Comparison of ENCODE assay signal across 26 mouse cellular contexts in genomic region chr2:5036411-5037076, GRCm38 (mm10). TPM values are rescaled to one million over a fixed set of nuclear protein-coding genes. Genes with fewer than 3 reads are reported as not detected.
DNase-seq lines count a peak whose midpoint lies in the region; ATAC-seq and TF ChIP-seq lines count a peak whose summit lies in the region.
"Had no signal": no experiment of that assay in that cellular context is flagged by ENCODE, and none has a peak within 500 bp of the region (broad histone marks: within the 10 kb centered on the region; RNA-seq: fewer than 3 reads in every experiment).

No protein-coding gene starts in this region.

- peaks cover 16% of the 10 kb centered on the region for H3K4me1 ChIP-seq in lung, embryonic 15.5 days
- H3K4me1 ChIP-seq in CH12.LX (ENCODE audit: control insufficient read depth in 1 of 2, insufficient read depth in 2 of 2): peaks cover 7 to 49% of the 10 kb centered on the region in 2 experiments
- peaks cover 18% of the 10 kb centered on the region for H3K4me1 ChIP-seq in small intestine, adult 2 months (ENCODE audit: control insufficient read depth, insufficient read depth, insufficient read length, low read length)

- H3K79me2 ChIP-seq in CH12.LX (replicated peaks; ENCODE audit: control insufficient read depth, extremely low read depth, insufficient read depth, poor library complexity, severe bottlenecking): no peaks in the 10 kb centered on the region

- no peak overlapping the region for H3K4me3 ChIP-seq in lung, embryonic 15.5 days
- no peak overlapping the region for H3K4me3 ChIP-seq in CH12.LX (replicated peaks in 1 of 3; ENCODE audit: low read depth in 2 of 3, low read length in 2 of 3, poor library complexity in 1 of 3)
- H3K4me3 ChIP-seq in small intestine, adult 2 months (ENCODE audit: low read depth, low read length): peak overlapping the region; percentile 41
- H3K4me3 ChIP-seq: heart, embryonic 12.5 days; hindbrain, embryonic 13.5 days; midbrain, embryonic 12.5 days; neural tube, embryonic 13.5 days had no signal

- H3K9ac ChIP-seq in lung, embryonic 15.5 days: no peak overlapping the region
- peak overlapping the region; percentile 41 for H3K9ac ChIP-seq in CH12.LX (ENCODE audit: insufficient read depth, low read depth)
- H3K9ac ChIP-seq: heart, embryonic 12.5 days; hindbrain, embryonic 13.5 days; liver, embryonic 14.5 days; midbrain, embryonic 12.5 days; neural tube, embryonic 13.5 days had no signal

- H3K27me3 ChIP-seq in lung, embryonic 15.5 days: no peaks in the 10 kb centered on the region
- H3K27me3 ChIP-seq in CH12.LX (replicated peaks): no peaks in the 10 kb centered on the region
- H3K27me3 ChIP-seq in small intestine, adult 2 months (ENCODE audit: control insufficient read depth, insufficient read depth, low read length): no peaks in the 10 kb centered on the region
- H3K27me3 ChIP-seq: heart, embryonic 12.5 days; hindbrain, embryonic 13.5 days; midbrain, embryonic 12.5 days; neural tube, embryonic 13.5 days had no signal

- H3K27ac ChIP-seq in lung, embryonic 15.5 days: peak overlapping the region; percentile 21
- H3K27ac ChIP-seq in CH12.LX (ENCODE audit: insufficient read depth, low read depth): peak overlapping the region; percentile 28
- H3K27ac ChIP-seq in small intestine, adult 2 months (ENCODE audit: insufficient read depth, low read depth, low read length): 0 out of 2 replicates have a peak overlapping the region, but pooled peaks have one; percentile 33
- H3K27ac ChIP-seq: hindbrain, embryonic 13.5 days; liver, embryonic 14.5 days; midbrain, embryonic 12.5 days; neural tube, embryonic 13.5 days; stomach, postnatal 0 days had no signal

- H3K4me2 ChIP-seq in lung, embryonic 15.5 days: no peak overlapping the region
- H3K4me2 ChIP-seq in CH12.LX (ENCODE audit: insufficient read depth, low read depth, poor library complexity, severe bottlenecking): peak overlapping the region; percentile 77
- H3K4me2 ChIP-seq: heart, embryonic 12.5 days; hindbrain, embryonic 13.5 days; midbrain, embryonic 12.5 days; neural tube, embryonic 13.5 days had no signal

- TF ChIP-seq EP300 in CH12.LX (IDR thresholded peaks at IDR 0.05; ENCODE audit: low read length): peak; percentile 48; the same call in 1 of the 2 replicates

- no peak for TF ChIP-seq CTCF in CH12.LX (conservative IDR thresholded peaks at IDR 0.05 in 1 of 2, IDR thresholded peaks at IDR 0.05 in 1 of 2; ENCODE audit: low read depth in 2 of 2, low read length in 2 of 2)
- TF ChIP-seq CTCF in small intestine, adult 2 months (IDR thresholded peaks at IDR 0.05; ENCODE audit: extremely low read depth, insufficient read length, insufficient replicate concordance, low read depth, low read length): no peak

- DNase-seq in lung, postnatal 14 days: no peak
- DNase-seq in A20 (ENCODE audit: low read depth, low spot score): peak; percentile 89
- DNase-seq in CH12.LX (ENCODE audit: extremely low read depth): peak; percentile 11
- no peak for DNase-seq in left cerebral cortex, postnatal 14 days (ENCODE audit: low spot score in 2 of 2)
- no peak for DNase-seq in right cerebral cortex, adult 2 months (ENCODE audit: low spot score in 2 of 2)
- DNase-seq: adrenal gland, postnatal 10 days; cerebellum, adult 11 months; cerebellum, adult 9-10 months; cerebellum, postnatal 36 days; gastrocnemius, postnatal 14 days; heart, adult 18-20 months; heart, postnatal 4 days; kidney, adult 11 months; kidney, postnatal 14 days; thymus, adult 18-20 months; thymus, postnatal 25 days had no signal

- TF ChIP-seq POLR2A in CH12.LX (IDR thresholded peaks at IDR 0.05; ENCODE audit: low read depth, low read length): no peak
- TF ChIP-seq POLR2A in small intestine, adult 2 months (IDR thresholded peaks at IDR 0.05; ENCODE audit: low read depth, low read length): no peak

- intact Hi-C loops in left cerebral cortex, postnatal 14 days (cut with DNase I): no loop called here

- H3K9me3 ChIP-seq in lung, embryonic 15.5 days: no peaks in the 10 kb centered on the region
- H3K9me3 ChIP-seq in CH12.LX (replicated peaks; ENCODE audit: low read length): no peaks in the 10 kb centered on the region
- H3K9me3 ChIP-seq: G1E; heart, embryonic 12.5 days; hindbrain, embryonic 13.5 days; midbrain, embryonic 12.5 days; neural tube, embryonic 13.5 days had no signal

- TF ChIP-seq RAD21 in CH12.LX (IDR thresholded peaks at IDR 0.05; ENCODE audit: low read depth, low read length): no peak

- no peak for ATAC-seq in lung, embryonic 15.5 days (ENCODE audit: borderline replicate concordance, extremely low read depth, low FRiP score, low TSS enrichment)
- ATAC-seq: forebrain, embryonic 14.5 days had no signal

- dilution Hi-C loops in CH12.LX (cut with MboI; ENCODE audit: extremely low pct_ligation_motif_present, extremely low pct_unique_long_range_greater_than_20kb, low sequenced_read_pairs): no loop called here

- WGBS in lung, embryonic 15.5 days: 70% methylated on average over 10 of the region's 10 CpGs
- WGBS in small intestine, adult 2 months: 23% methylated on average over 10 of the region's 10 CpGs

- no peaks in the 10 kb centered on the region for H3K36me3 ChIP-seq in lung, embryonic 15.5 days
- peaks cover 42 to 82% of the 10 kb centered on the region in 2 experiments for H3K36me3 ChIP-seq in CH12.LX (replicated peaks in 1 of 2; ENCODE audit: control insufficient read depth in 1 of 2, insufficient read depth in 1 of 2, low read length in 1 of 2)
- peaks cover 52% of the 10 kb centered on the region for H3K36me3 ChIP-seq in small intestine, adult 2 months (ENCODE audit: control insufficient read depth, insufficient read depth, low read length)
- H3K36me3 ChIP-seq: hindbrain, embryonic 13.5 days; midbrain, embryonic 12.5 days; neural tube, embryonic 13.5 days had no signal

- in situ Hi-C loops in CH12.LX (cut with MboI; ENCODE audit: low pct_ligation_motif_present, low pct_unique_long_range_greater_than_20kb, low sequenced_read_pairs): no loop called here

TF ChIP-seq in CH12.LX, 34 proteins besides CTCF, POLR2A, EP300 and RAD21:
- TF ChIP-seq JUND (conservative IDR thresholded peaks at IDR 0.05; ENCODE audit: low read depth, low read length) (no peak), MAFK (IDR thresholded peaks at IDR 0.05; ENCODE audit: insufficient replicate concordance, low read length) (no peak), USF1 (IDR thresholded peaks at IDR 0.05; ENCODE audit: low read depth, low read length) (no peak), POLR2AphosphoS2 (IDR thresholded peaks at IDR 0.05; ENCODE audit: low read depth, low read length) (no peak), RCOR1 (conservative IDR thresholded peaks at IDR 0.05; ENCODE audit: low read depth, low read length) (no peak), CHD1 (IDR thresholded peaks at IDR 0.05; ENCODE audit: low read depth, low read length) (no peak), ZKSCAN1 (IDR thresholded peaks at IDR 0.05; ENCODE audit: borderline replicate concordance, low read depth, low read length) (no peak), MYC (IDR thresholded peaks at IDR 0.05; ENCODE audit: low read depth, low read length) (peak; percentile 52; the same call in 1 of the 2 replicates), MAZ (IDR thresholded peaks at IDR 0.05; ENCODE audit: low read depth, low read length) (no peak), GABPA (IDR thresholded peaks at IDR 0.05; ENCODE audit: insufficient replicate concordance, low read depth, low read length) (no peak), ZC3H11A (IDR thresholded peaks at IDR 0.05; ENCODE audit: low read depth, low read length) (no peak), MXI1 (IDR thresholded peaks at IDR 0.05; ENCODE audit: low read depth, low read length) (peak; percentile 42; the same call in 1 of the 2 replicates), TCF12 (IDR thresholded peaks at IDR 0.05; ENCODE audit: low read depth, low read length) (no peak), ETS1 (conservative IDR thresholded peaks at IDR 0.05; ENCODE audit: low read depth, low read length) (no peak), HCFC1 (IDR thresholded peaks at IDR 0.05; ENCODE audit: low read depth, low read length) (no peak), CHD2 (IDR thresholded peaks at IDR 0.05; ENCODE audit: low read length) (no peak), BHLHE40 (IDR thresholded peaks at IDR 0.05; ENCODE audit: low read depth, low read length) (0 out of 2 replicates have a peak, but pooled peaks have one; percentile 58), MAX (IDR thresholded peaks at IDR 0.05; ENCODE audit: low read length) (peak; percentile 46), IRF4 (IDR thresholded peaks at IDR 0.05; ENCODE audit: low read depth, low read length) (peak; percentile 54)

RNA-seq across cellular contexts. Expression of gene Mcm10, which starts 24.0 kb away (rescaled TPM):
- 37.0 and 37.8 TPM in 2 replicates for polyA plus RNA-seq in lung, embryonic 15.5 days (2015; fragmentation: Nextera tagmentation; extraction: Ambion mirVana)
- 73.6 and 87.3 TPM in 2 replicates for total RNA-seq in CH12.LX (2012; rRNA removed)
- 65.2 and 72.6 TPM in 2 replicates for total RNA-seq in CH12.LX (2014; rRNA removed)
- 104 and 122 TPM in 2 replicates for polyA plus RNA-seq in CH12.LX (2012; ENCODE audit: insufficient read length, low read depth)
- polyA plus RNA-seq in small intestine, adult 2 months (2012; rRNA removed): 3.3 and 9.1 TPM in 2 replicates
- total RNA-seq in left cerebral cortex, postnatal 14 days (2021): 1 to 10 TPM in 1 of 2 experiments, under 1 TPM in 1; 0.99 to 2.0 TPM

RNA-seq across cellular contexts. Expression of gene Optn, which starts 27.3 kb away (rescaled TPM):
- 9.6 and 10.5 TPM in 2 replicates for polyA plus RNA-seq in lung, embryonic 15.5 days (2015; fragmentation: Nextera tagmentation; extraction: Ambion mirVana)
- total RNA-seq in CH12.LX (2012; rRNA removed) (19.8 and 25.1 TPM in 2 replicates), CH12.LX (2014; rRNA removed) (27.2 and 28.0 TPM in 2 replicates)
- 37.3 and 40.6 TPM in 2 replicates for polyA plus RNA-seq in CH12.LX (2012; ENCODE audit: insufficient read length, low read depth)
- 21.3 and 51.5 TPM in 2 replicates for polyA plus RNA-seq in small intestine, adult 2 months (2012; rRNA removed)
- total RNA-seq in left cerebral cortex, postnatal 14 days (2021): 10 to 100 TPM; 15.1 to 16.1 TPM

Comparison
In these comparisons a context has a peak if more than half of its experiments do, and no peak if none do; other contexts are left out.
1. DNase-seq: peak in A20 (single experiment) and CH12.LX (single experiment); none in lung, postnatal 14 days (single experiment), left cerebral cortex, postnatal 14 days (0 of 2) and right cerebral cortex, adult 2 months (0 of 2).
2. Peak in every context shown above with its lines, with median percentiles within 50 percentile points of each other: H3K27ac ChIP-seq.